9 mouse cellular contexts compared by ENCODE assay signal in the genomic region with DNA sequence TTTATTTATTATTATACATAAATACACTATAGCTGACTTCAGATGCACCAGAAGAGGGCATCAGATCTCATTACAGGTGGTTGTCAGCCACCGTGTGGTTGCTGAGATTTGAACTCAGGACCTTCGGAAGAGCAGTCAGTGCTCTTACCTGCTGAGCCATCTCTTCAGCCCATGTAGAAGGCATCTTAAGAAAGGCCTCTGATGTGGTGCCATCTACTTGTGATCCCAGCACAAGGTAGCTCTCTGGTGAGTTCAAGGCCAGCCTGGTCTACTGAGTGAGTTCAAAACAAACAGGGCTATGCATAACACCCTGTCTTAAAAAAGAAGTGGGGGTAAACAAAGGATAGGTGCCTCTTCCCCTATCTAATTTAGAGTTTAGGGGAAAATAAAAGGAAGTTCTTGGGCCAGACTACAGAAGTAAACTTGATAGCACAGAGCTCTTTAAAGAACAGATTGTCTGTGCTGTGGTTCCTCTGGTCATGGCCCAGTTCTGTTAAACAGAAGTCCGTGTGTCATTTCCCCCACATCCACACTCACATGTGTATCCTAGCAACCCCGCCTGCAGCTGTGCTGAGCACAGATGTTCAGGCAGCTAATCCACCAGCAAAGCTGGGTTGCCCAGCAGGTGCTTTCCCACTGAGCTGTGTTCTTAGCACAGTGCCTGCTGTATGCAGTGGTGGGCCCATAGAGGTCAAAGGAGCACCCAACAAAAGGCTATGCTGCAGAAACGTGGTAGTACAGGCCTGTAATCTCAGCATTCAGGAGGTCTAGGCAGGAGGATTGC.
DNase-seq lines count a peak whose midpoint lies in the region; ATAC-seq lines count a peak whose summit lies in the region.
"Had no signal": no experiment of that assay in that cellular context is flagged by ENCODE, and none has a peak within 500 bp of the region (broad histone marks: within the 10 kb centered on the region; RNA-seq: fewer than 3 reads in every experiment).

No protein-coding gene starts in this region.

- no peak overlapping the region for H3K9ac ChIP-seq in midbrain, embryonic 13.5 days (replicated peaks)
- H3K9ac ChIP-seq in liver, embryonic 15.5 days = no peak overlapping the region

- H3K4me2 ChIP-seq in midbrain, embryonic 13.5 days (replicated peaks) = no peak overlapping the region
- H3K4me2 ChIP-seq in liver, embryonic 15.5 days = no peak overlapping the region

- peak; percentile 25 for DNase-seq in embryo, embryonic 10.5 days (ENCODE audit: low spot score)
- DNase-seq in embryo, embryonic 10 days (ENCODE audit: low spot score) = no peak
- peak; percentile 40 for DNase-seq in midbrain, embryonic 10.5 days (ENCODE audit: low spot score)
- peak; percentile 66 to 78 for DNase-seq in thymus, postnatal 10 days (ENCODE audit: low spot score in 2 of 2)
- DNase-seq in cerebellum, postnatal 14 days = no peak
- DNase-seq in testis, postnatal 10 days (ENCODE audit: low spot score) = no peak
- DNase-seq: cerebellum, adult 8-10 months had no signal

- H3K4me1 ChIP-seq in midbrain, embryonic 10.5 days = peaks cover 24% of the 10 kb centered on the region
- peaks cover 16% of the 10 kb centered on the region for H3K4me1 ChIP-seq in midbrain, embryonic 13.5 days (replicated peaks)
- H3K4me1 ChIP-seq in liver, embryonic 15.5 days (replicated peaks) = peaks cover 30% of the 10 kb centered on the region

- no peaks in the 10 kb centered on the region for H3K9me3 ChIP-seq in midbrain, embryonic 10.5 days (replicated peaks)
- H3K9me3 ChIP-seq in midbrain, embryonic 13.5 days = no peaks in the 10 kb centered on the region
- no peaks in the 10 kb centered on the region for H3K9me3 ChIP-seq in liver, embryonic 15.5 days (replicated peaks)

- H3K4me3 ChIP-seq in midbrain, embryonic 10.5 days = no peak overlapping the region
- H3K4me3 ChIP-seq in midbrain, embryonic 13.5 days (replicated peaks) = no peak overlapping the region
- H3K4me3 ChIP-seq in liver, embryonic 15.5 days (replicated peaks) = no peak overlapping the region

- no peaks in the 10 kb centered on the region for H3K36me3 ChIP-seq in midbrain, embryonic 10.5 days
- no peaks in the 10 kb centered on the region for H3K36me3 ChIP-seq in midbrain, embryonic 13.5 days
- H3K36me3 ChIP-seq in liver, embryonic 15.5 days (replicated peaks) = no peaks in the 10 kb centered on the region

- no peaks in the 10 kb centered on the region for H3K27me3 ChIP-seq in midbrain, embryonic 10.5 days (ENCODE audit: low read depth, poor library complexity, severe bottlenecking)
- no peaks in the 10 kb centered on the region for H3K27me3 ChIP-seq in midbrain, embryonic 13.5 days
- H3K27me3 ChIP-seq in liver, embryonic 15.5 days = no peaks in the 10 kb centered on the region

- WGBS in midbrain, embryonic 10.5 days = 67% methylated on average over 5 of the region's 5 CpGs
- 57% methylated on average over 5 of the region's 5 CpGs for WGBS in midbrain, embryonic 13.5 days
- WGBS in liver, embryonic 15.5 days (ENCODE audit: insufficient replicate concordance) = 43% methylated on average over 5 of the region's 5 CpGs

- no peak overlapping the region; the same call in 1 of the 2 replicates for H3K27ac ChIP-seq in midbrain, embryonic 10.5 days (replicated peaks)
- H3K27ac ChIP-seq in midbrain, embryonic 13.5 days = no peak overlapping the region
- H3K27ac ChIP-seq in liver, embryonic 15.5 days (replicated peaks) = 0 out of 2 replicates have a peak overlapping the region, but pooled peaks have one; percentile 15

- ATAC-seq in midbrain, embryonic 13.5 days = no peak
- 0 out of 2 replicates have a peak, but pooled peaks have one; percentile 16 for ATAC-seq in liver, embryonic 15.5 days (ENCODE audit: insufficient read depth)

Comparison
In these comparisons a context has a peak if more than half of its experiments do, and no peak if none do; other contexts are left out.
1. DNase-seq: peak in embryo, embryonic 10.5 days (single experiment), midbrain, embryonic 10.5 days (single experiment) and thymus, postnatal 10 days (2 of 2); none in embryo, embryonic 10 days (single experiment), cerebellum, postnatal 14 days (0 of 2) and testis, postnatal 10 days (single experiment).